Mouse (Mus musculus): ENCODE data around the gene Fosl1. TPM values are rescaled to one million over a fixed set of nuclear protein-coding genes. Genes with fewer than 3 reads are reported as not detected.

The Fosl1 gene
- polyA plus RNA-seq, 1 experiment: 146 TPM

DNA sequence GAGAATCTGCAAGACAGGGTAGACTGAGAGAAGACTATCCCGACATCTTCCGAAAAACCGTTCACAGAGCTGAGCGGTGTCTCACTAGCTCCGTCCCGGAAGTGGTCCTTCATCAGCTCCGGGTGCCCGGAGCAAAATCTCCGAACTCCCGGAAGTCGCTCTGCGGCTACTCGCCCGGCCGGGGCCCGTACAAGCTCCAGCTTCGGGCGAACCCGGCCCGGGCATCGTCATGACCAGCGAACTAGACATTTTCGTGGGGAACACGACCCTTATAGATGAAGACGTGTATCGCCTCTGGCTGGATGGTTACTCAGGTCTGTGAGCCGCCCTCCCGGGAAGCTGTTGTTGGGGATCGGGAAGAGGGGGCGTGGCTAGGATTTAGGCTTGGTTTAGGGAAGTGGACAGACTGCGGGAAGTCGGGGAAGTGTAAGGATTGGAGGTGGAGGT lies 13.1 kb downstream of the Fosl1 start, which contains the start of gene Fibp:
Fibp (plus strand) TSS at position 151 of the 447 bp plus-strand sequence.
- peak within 1 kb of the TSS; percentile 62 for H3ac ChIP-seq (ENCODE audit: control insufficient read depth, insufficient read length, low read depth)
- H3K4me3 ChIP-seq (ENCODE audit: insufficient read depth, poor library complexity, severe bottlenecking): peak within 1 kb of the TSS; percentile 59
- no peak for TF ChIP-seq CTCF (IDR thresholded peaks at IDR 0.05; ENCODE audit: control insufficient read depth, insufficient read depth, insufficient read length)
- TF ChIP-seq MAX (IDR thresholded peaks at IDR 0.05): peak; percentile 35
- peaks cover 48% of the 10 kb centered on the region for H3K36me3 ChIP-seq (ENCODE audit: control insufficient read depth, insufficient read depth)
- peaks cover 37% of the 10 kb centered on the region for H3K79me2 ChIP-seq (ENCODE audit: control insufficient read depth, insufficient read depth)
- peaks cover 11% of the 10 kb centered on the region for H3K79me3 ChIP-seq (ENCODE audit: low read depth)
- no peaks in the 10 kb centered on the region for H3K27me3 ChIP-seq (ENCODE audit: control insufficient read depth, insufficient read depth, insufficient read length)

DNA sequence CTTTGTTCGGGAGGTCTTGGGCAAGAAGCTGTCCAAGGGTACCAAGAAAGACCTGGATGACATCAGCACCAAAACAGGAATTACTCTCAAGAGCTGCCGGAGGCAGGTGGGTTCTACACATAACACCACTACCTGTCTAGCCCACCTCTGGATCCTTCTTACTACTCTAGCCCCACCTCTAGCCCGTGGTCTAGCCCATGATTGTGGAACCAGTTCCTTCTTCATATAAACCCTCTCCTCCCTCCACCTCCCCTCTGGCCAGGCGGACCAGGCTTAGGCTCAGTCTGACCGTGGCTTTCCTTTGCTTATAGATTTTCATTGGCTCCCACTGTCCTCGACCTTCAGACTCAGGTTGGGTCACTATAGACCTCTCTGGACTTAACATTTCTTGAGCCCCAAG lies 14.1 kb downstream of the Fosl1 start:
- H3K27me3 ChIP-seq (ENCODE audit: control insufficient read depth, insufficient read depth, insufficient read length): no peaks in the 10 kb centered on the region
- peak overlapping the region; percentile 59 for H3K4me3 ChIP-seq (ENCODE audit: insufficient read depth, poor library complexity, severe bottlenecking)
- H3K36me3 ChIP-seq (ENCODE audit: control insufficient read depth, insufficient read depth): peaks cover 48% of the 10 kb centered on the region
- H3K79me3 ChIP-seq (ENCODE audit: low read depth): peaks cover 7% of the 10 kb centered on the region
- H3K79me2 ChIP-seq (ENCODE audit: control insufficient read depth, insufficient read depth): peaks cover 28% of the 10 kb centered on the region
- peak overlapping the region; percentile 9 for H3ac ChIP-seq (ENCODE audit: control insufficient read depth, insufficient read length, low read depth)
- TF ChIP-seq MYOG (IDR thresholded peaks at IDR 0.05; ENCODE audit: control insufficient read depth, extremely low read depth, insufficient read length): no peak
- TF ChIP-seq CEBPB (IDR thresholded peaks at IDR 0.05; ENCODE audit: low read depth): no peak
- TF ChIP-seq USF1 (IDR thresholded peaks at IDR 0.05; ENCODE audit: low read depth): no peak
- no peak for TF ChIP-seq MYOD1 (IDR thresholded peaks at IDR 0.05; ENCODE audit: control insufficient read depth, insufficient read length, low read depth)
- no peak for TF ChIP-seq MAX (IDR thresholded peaks at IDR 0.05)
- no peak for TF ChIP-seq CTCF (IDR thresholded peaks at IDR 0.05; ENCODE audit: control insufficient read depth, insufficient read depth, insufficient read length)
- no peak for TF ChIP-seq FOSL1 (IDR thresholded peaks at IDR 0.05; ENCODE audit: insufficient read depth, low read length, poor library complexity, severe bottlenecking)

DNA sequence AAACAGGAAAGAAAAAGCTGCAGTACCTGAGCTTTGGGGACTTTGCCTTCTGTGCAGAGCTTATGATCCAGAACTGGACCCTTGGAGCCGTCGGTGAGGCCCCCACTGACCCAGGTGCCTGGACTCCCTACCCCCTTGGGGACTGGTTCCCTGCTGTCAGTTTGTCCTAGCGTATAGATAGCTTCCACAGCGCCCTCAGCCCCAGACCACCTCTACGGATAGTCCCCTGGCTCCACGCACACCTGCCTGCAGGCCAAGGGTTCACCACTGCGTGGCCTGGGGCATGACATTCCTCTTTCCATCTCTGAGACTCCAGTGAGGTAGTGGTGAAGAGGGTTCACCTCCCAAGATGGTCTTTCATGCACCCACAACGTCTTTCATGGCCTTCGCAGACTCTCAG lies 15.9 kb downstream of the Fosl1 start:
- TF ChIP-seq MYOD1 (IDR thresholded peaks at IDR 0.05; ENCODE audit: control insufficient read depth, insufficient read length, low read depth) (no peak), USF1 (IDR thresholded peaks at IDR 0.05; ENCODE audit: low read depth) (no peak), FOSL1 (IDR thresholded peaks at IDR 0.05; ENCODE audit: insufficient read depth, low read length, poor library complexity, severe bottlenecking) (no peak), CEBPB (IDR thresholded peaks at IDR 0.05; ENCODE audit: low read depth) (no peak), MYOG (IDR thresholded peaks at IDR 0.05; ENCODE audit: control insufficient read depth, extremely low read depth, insufficient read length) (no peak), CTCF (IDR thresholded peaks at IDR 0.05; ENCODE audit: control insufficient read depth, insufficient read depth, insufficient read length) (no peak), MAX (IDR thresholded peaks at IDR 0.05) (no peak)
- H3K79me3 ChIP-seq (ENCODE audit: low read depth): peaks cover 7% of the 10 kb centered on the region
- H3K4me3 ChIP-seq (ENCODE audit: insufficient read depth, poor library complexity, severe bottlenecking): no peak overlapping the region
- H3K36me3 ChIP-seq (ENCODE audit: control insufficient read depth, insufficient read depth): peaks cover 54% of the 10 kb centered on the region
- H3K27me3 ChIP-seq (ENCODE audit: control insufficient read depth, insufficient read depth, insufficient read length): no peaks in the 10 kb centered on the region
- H3K79me2 ChIP-seq (ENCODE audit: control insufficient read depth, insufficient read depth): peaks cover 22% of the 10 kb centered on the region
- no peak overlapping the region for H3ac ChIP-seq (ENCODE audit: control insufficient read depth, insufficient read length, low read depth)

DNA sequence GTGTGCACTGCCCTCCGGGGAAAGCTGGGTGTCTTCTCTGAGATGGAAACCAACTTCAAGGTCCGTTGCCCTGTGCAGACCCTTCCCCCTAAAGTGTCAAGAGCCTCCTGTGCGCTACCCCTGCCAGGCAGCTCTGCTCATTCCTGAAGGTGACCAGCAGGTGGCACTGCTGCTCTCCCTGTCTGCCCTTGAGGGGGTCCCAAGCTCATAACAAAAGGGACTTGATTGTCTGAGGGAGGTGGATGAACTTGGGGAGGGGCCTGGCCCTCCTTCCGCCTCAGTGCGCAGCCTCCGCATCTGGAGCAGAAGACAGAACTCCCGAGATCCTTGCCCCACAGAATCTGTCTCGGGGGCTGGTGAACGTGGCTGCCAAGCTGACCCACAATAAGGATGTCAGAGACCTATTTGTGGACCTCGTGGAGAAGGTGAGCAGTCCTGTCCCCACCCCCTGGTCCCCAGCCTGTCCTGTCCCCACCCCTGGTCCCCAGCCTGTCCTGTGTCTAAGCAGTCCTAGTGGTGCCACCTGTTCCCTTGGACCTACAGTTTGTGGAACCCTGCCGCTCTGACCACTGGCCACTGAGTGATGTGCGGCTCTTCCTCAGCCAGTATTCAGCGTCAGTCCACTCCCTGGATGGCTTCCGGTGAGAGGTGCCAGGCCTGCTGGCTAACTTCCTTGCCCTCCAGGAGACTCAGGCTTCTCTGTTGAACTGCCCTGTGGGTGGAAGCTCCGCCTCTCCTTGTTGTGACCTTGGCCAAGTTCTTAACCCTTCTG lies 16.6 kb downstream of the Fosl1 start:
- H3K36me3 ChIP-seq (ENCODE audit: control insufficient read depth, insufficient read depth): peaks cover 54% of the 10 kb centered on the region
- H3ac ChIP-seq (ENCODE audit: control insufficient read depth, insufficient read length, low read depth): no peak overlapping the region
- H3K4me3 ChIP-seq (ENCODE audit: insufficient read depth, poor library complexity, severe bottlenecking): no peak overlapping the region
- H3K27me3 ChIP-seq (ENCODE audit: control insufficient read depth, insufficient read depth, insufficient read length): no peaks in the 10 kb centered on the region
- no peak for TF ChIP-seq MAX (IDR thresholded peaks at IDR 0.05)
- peak; percentile 78 for TF ChIP-seq CTCF (IDR thresholded peaks at IDR 0.05; ENCODE audit: control insufficient read depth, insufficient read depth, insufficient read length)
- peaks cover 7% of the 10 kb centered on the region for H3K79me3 ChIP-seq (ENCODE audit: low read depth)
- H3K79me2 ChIP-seq (ENCODE audit: control insufficient read depth, insufficient read depth): peaks cover 22% of the 10 kb centered on the region

DNA sequence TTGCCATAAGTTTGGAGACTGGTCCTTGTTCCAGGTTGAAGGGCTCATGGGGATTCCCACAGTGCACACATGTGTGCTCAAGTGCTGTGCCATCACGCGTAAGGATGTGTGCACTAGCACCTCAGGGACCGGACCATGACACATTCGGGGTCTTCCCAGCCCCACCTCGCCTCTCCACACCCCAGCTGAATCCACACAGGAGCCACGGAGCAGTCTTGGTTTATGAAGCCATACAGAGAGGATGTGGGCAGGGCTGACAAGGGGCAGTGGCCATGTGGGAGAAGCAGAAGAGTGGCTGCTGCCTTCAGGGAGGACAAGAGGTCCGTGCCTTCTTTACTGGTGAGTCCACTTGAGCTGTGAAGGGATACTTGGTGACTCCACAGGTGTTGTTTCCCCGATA lies 17.7 kb downstream of the Fosl1 start:
- TF ChIP-seq MAX (IDR thresholded peaks at IDR 0.05) (no peak), FOSL1 (IDR thresholded peaks at IDR 0.05; ENCODE audit: insufficient read depth, low read length, poor library complexity, severe bottlenecking) (no peak), MYOD1 (IDR thresholded peaks at IDR 0.05; ENCODE audit: control insufficient read depth, insufficient read length, low read depth) (no peak), MYOG (IDR thresholded peaks at IDR 0.05; ENCODE audit: control insufficient read depth, extremely low read depth, insufficient read length) (no peak), USF1 (IDR thresholded peaks at IDR 0.05; ENCODE audit: low read depth) (no peak), CEBPB (IDR thresholded peaks at IDR 0.05; ENCODE audit: low read depth) (no peak), CTCF (IDR thresholded peaks at IDR 0.05; ENCODE audit: control insufficient read depth, insufficient read depth, insufficient read length) (no peak)
- no peaks in the 10 kb centered on the region for H3K27me3 ChIP-seq (ENCODE audit: control insufficient read depth, insufficient read depth, insufficient read length)
- no peak overlapping the region for H3ac ChIP-seq (ENCODE audit: control insufficient read depth, insufficient read length, low read depth)
- peaks cover 7% of the 10 kb centered on the region for H3K79me3 ChIP-seq (ENCODE audit: low read depth)
- peaks cover 22% of the 10 kb centered on the region for H3K79me2 ChIP-seq (ENCODE audit: control insufficient read depth, insufficient read depth)
- no peak overlapping the region for H3K4me3 ChIP-seq (ENCODE audit: insufficient read depth, poor library complexity, severe bottlenecking)
- peaks cover 54% of the 10 kb centered on the region for H3K36me3 ChIP-seq (ENCODE audit: control insufficient read depth, insufficient read depth)

DNA sequence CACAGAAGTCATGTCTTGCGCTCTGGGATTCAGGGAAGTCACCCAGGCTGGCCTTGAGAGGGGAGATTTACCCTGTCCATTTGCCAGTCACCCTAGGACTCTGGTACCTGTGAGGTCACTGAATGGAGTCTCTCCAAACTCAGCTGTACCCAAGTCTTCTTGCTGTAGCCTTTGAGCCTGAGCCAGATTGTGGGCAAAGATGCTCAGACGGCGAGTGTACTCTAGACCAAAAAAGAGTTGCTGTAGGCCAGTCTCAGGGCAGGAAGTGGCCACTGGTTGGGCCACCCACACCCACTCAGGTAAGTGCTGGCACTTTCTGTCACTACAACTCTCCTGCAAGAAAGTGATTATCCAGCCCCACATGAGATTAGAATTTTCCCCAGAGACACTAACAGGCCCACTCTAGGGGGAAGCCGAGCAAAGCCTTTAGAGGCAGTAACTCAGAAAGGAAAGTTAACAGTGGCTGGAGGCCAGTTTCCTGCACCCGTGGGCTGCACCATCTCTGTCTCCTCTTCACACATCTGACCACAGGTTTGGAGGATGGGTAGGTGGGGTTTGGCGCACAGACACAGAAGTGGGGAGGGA lies 19.7 kb downstream of the Fosl1 start:
- no peak overlapping the region for H3K4me3 ChIP-seq (ENCODE audit: insufficient read depth, poor library complexity, severe bottlenecking)
- TF ChIP-seq FOSL1 (IDR thresholded peaks at IDR 0.05; ENCODE audit: insufficient read depth, low read length, poor library complexity, severe bottlenecking) (no peak), CTCF (IDR thresholded peaks at IDR 0.05; ENCODE audit: control insufficient read depth, insufficient read depth, insufficient read length) (no peak), MAX (IDR thresholded peaks at IDR 0.05) (no peak), MYOG (IDR thresholded peaks at IDR 0.05; ENCODE audit: control insufficient read depth, extremely low read depth, insufficient read length) (no peak), USF1 (IDR thresholded peaks at IDR 0.05; ENCODE audit: low read depth) (no peak), CEBPB (IDR thresholded peaks at IDR 0.05; ENCODE audit: low read depth) (no peak)
- H3K36me3 ChIP-seq (ENCODE audit: control insufficient read depth, insufficient read depth): peaks cover 49% of the 10 kb centered on the region
- H3K79me2 ChIP-seq (ENCODE audit: control insufficient read depth, insufficient read depth): peaks cover 6% of the 10 kb centered on the region
- no peak overlapping the region for H3ac ChIP-seq (ENCODE audit: control insufficient read depth, insufficient read length, low read depth)
- no peaks in the 10 kb centered on the region for H3K27me3 ChIP-seq (ENCODE audit: control insufficient read depth, insufficient read depth, insufficient read length)
- H3K79me3 ChIP-seq (ENCODE audit: low read depth): no peaks in the 10 kb centered on the region
